Mouse (Mus musculus) right cerebral cortex, postnatal 36 days (tissue): ENCODE results near the gene Gsg1l.

Experiments used
- DNase-seq, 2 experiments: peaks; one replicate each; pipeline ENCODE4 v3.0.0; 2022; ENCODE audit warnings: low spot score in 2 of 2, mixed read lengths in 1 of 2

Gene Gsg1l

DNA sequence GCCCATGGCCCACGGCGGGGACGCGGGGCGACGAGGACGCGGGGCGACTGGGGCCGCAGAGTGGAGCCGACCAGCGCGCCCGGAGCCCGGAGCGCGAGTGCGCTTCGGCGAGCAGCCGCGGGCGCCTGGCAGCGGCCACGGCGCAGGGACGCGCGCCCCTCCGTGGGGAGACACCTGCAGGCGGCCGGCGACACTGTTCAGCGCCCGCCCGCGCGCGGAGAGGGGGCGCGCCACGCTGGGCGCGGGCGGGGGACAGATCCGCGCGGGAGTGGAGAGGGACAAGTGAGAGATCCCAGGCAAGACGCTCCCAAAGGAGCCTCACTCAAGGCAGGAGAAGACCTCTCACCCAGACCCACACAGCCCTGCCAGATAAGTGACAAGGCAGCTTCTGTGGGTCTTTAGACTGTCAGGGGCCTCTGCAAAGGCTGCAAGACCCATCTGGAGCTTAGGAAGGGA lies at the start of gene Gsg1l:
TSS of gene Gsg1l (minus strand) at position 126 of the 456 bp plus-strand sequence.
- peak in 1 of 2 experiments; percentile 24 for DNase-seq

DNA sequence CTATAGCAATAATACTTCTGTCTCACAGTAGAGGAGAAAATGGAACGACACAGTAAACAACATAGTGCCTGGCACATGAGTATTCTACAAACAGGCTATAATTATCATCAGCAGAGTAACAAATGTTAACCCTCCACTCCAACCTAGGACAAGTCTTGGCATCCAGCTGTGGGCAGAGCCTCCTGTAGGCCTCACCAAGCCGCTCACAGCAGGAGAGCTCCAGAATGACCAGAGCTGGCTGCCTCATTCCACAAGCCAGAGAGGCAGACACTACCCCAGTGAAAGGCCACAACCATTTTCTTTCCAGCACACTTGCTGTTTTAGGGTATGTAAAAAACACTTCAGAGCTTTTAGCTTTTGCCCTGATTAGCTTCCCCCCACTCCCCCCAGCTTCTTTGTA lies 45.5 kb upstream of the Gsg1l start:
- no peak for DNase-seq

DNA sequence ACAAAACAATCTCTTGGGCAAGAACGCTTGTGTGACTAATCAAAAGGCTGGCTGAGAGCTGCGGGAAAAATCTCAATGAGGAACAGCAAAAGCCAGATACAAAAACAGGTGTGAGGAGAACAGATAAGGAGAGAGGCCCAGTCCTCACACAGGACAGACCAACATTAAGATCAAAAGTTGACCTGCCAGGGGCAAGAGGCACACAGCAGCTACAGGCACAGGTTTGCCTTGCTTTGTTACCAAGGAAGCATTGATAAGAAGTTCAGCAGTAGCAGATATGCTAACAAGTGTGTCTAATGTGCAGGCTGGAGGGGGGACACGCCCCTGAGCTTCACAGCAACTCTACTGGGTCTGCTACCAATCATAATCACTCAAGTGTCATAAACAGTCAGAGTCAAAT lies 44.3 kb upstream of the Gsg1l start:
- DNase-seq, result no peak

DNA sequence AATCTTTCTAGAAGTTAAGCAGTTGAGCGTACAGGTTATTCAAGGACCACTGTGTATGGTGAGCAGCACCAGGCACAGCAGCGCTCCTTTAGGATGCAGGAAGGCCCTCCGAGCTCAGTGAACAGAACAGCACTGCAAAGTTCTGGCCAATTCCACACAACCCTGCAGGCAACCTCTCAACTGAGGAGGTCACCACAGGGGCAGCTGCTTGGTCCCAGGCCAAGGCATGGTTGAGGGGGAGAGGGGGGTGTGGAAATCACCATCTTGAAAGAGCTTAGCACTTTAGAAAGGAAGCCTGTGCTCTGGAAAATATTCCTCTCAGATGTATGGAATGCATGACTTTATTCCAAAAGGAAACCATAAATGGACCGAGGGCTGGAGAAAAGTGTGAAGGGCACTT lies 39.3 kb upstream of the Gsg1l start:
- DNase-seq, result no peak

DNA sequence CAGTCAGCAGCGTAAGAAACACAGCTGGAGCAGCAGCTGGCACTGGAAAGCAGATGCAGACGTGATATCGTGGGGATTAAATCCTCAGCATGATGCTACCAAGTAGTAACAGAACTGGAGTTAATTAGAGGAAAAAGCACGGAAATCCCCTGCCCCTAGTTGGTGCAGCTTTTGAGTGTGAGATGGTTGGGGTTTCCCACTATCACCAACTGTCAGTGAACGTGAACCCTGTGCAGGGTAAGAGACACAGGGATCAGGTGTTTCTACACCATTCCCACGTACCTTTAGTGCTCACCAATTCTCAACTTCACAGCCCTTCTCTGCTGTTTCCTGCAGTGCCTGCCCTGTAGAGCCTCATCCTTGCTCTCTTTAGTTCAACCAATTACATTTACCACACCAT lies 37.6 kb upstream of the Gsg1l start:
- DNase-seq, result no peak

DNA sequence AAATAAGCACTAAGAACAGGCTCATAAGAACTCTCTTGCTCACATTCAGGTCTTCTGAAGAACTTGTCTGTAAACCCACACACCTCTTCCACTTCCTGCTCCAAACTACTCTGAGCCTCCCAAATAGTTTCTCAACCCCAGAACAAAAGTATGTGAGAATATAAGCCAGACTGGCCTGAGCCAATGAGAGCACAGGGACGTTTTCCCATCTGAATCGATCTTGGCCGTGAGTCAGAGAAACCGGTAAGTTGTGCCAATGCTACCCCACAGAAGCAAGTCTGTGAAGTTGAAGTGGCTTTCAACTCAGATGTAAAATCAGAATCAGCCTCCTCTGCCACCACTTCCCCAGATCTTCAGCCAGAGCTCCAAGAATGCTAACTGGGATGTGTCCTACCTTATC lies 31.1 kb upstream of the Gsg1l start:
- no peak for DNase-seq

DNA sequence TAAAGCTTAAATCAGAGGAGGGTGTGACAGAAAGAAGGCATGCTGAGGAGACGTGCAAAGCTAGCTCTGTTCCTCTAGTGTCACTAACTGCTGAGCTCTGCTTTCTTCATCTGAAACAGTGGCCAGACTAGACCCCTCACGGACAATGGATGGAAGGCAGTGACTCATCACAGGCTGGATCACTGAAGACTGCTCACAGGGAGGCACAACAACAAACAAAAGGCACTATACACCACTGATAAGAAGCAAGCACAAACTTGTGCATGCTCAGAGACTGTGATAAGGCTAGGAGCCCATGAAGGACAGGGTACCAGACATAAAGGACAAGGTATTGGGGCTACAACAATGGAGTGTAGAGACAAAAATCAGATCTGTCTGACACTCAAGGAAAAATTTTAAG lies 29.0 kb upstream of the Gsg1l start:
- no peak for DNase-seq

DNA sequence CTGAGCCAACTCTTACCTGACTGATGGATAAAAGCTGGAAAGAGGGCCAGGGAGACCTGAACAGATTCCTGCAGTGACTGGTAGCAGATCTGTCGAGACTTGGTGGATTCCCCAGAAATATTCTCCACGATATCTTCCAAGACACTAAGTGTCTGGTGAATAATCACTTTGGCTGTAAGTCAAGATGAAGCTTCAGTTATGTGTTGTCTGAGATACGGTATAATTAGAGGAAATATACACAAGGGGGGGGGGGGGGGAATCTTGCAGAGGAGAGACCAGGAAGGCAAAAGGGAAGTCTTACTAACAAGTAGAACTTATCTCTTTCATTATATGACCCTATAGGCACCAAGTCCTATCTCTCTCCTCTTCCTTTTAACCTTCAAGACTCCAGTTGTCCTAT lies 27.7 kb upstream of the Gsg1l start:
- no peak for DNase-seq

DNA sequence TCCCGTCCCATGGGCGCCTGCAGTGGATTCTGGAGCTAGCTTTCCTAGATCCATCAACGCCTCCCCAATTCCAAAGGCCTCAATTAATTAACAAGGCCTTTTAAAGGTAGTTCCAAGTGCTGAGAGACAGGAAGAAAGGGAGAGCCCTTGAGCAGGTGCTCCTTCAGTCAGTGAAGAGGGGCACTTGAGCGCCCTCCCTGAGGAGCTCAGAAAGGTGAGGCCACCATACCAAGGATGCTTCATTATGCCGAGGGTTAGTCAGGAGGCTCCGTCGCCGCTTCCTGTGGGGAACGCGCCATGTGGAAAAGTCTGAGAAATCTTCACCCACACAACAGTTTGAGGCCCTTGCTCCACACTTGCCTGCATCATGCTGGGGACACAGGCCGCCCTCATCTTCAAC lies 18.2 kb upstream of the Gsg1l start:
- DNase-seq, result no peak

DNA sequence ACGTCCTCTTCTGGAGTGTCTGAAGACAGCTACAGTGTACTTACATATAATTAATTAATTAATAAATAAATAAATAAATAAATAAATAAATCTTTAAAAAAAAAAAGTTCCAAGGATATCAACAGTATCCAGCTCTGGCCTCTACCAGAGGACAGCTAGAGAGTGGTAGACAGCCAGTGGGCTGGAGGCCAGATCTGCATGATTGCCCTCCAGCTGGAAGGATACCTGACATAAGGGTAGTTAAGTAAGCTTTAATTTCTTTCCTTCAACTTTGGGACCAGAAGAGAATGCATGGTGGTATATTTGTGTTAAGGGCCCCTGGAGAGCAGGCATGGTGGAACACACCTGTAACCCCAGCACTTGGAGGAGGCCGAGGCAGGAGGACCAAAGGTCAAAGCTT lies 17.6 kb upstream of the Gsg1l start:
- DNase-seq, result no peak

DNA sequence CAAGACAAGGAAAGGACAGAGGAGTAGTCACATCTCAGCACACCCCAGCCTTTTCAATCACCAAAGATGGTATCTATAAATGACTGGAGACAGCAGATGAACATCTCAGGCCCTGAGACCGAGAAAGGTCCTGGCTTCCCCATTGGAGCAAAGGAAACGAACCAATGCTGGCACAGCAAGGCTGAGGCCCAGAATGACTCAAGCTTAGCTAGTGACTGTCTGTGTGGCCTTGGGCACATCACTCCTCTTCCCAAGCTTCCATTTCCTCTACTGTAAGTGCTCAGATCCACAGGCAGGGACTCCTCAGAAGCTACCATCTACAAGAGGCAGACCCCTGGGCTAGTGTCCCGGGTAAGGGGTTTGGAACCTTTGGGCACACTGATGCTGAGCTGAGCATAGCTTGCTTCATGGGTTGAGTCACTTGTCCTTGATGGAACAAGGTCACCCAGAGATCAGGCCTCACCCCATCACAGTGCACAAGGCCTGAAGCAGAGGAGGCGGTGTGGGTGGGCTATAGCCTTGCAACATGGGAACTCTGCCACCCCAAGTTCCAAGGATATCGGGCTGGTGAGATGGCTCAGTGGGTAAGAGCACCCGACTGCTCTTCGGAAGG lies 17.1 kb upstream of the Gsg1l start:
- DNase-seq, result no peak

DNA sequence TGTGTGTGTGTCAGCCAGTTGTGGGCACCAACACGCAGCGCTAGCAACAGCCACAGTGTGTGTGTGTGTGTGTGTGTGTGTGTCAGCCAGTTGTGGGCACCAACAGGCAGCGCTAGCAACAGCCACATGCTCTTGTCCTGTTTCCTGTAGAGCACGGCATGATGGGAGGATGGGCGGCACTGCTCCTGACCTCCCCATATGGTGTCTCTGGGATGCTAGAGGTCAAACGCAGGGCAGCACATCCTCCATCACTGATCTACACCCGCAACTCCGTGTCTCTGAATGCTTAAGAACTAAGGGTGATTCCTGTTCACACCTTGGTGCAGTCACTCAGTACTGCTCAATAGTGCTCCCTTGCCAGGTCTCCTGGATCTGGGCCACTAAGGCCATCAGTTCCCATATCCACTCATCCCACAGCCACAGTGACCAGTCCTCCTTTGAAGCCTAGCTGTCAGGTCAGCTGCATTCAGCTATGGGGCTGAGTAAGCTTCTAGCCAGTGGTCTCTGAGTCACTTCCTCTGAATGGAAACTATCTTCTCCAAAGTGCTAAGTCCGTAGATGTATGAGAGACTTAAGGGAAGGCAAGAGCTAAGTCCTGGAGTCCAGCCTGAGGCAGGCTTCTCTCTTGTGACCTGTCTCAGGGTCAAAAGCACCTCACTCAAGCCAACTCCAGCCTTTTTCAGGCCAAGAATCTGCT lies 15.2 kb upstream of the Gsg1l start:
- DNase-seq, result no peak

DNA sequence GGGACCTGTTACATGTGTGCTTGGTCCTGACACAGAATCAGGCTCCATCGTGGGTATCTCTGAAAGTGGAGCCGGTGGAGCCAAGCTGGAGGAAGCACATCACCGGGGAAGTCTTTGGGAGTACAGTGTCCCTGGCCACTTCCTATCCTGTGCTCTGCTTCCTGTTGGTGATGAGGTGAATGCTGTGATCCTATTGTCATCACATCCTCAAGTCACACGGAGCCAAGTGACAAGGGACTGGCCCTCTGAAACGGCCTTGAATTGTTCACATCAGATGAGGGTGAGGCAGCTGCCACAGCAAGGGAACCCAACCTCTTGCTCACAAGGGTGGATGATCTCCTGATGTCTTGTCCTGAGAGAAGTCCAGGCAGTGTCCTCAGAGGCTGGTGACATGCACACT lies 14.4 kb upstream of the Gsg1l start:
- no peak for DNase-seq

DNA sequence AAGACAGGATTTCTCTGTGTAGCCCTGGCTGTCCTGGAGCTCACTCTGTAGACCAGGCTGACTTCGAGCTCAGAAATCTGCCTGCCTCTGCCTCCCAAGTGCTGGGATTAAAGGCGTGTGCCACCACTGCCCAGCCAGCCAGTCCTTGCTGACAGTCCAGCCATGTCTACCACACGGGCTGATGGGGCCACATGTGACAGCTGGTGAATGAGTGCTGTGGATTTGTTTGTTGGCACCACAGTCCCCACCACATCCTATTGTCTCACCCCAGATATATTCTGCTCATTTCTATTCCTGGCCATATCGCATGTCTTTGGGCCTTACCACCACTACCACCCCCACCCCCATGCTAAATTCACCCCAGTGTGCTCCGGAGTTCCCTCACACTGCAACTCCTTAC lies 12.5 kb upstream of the Gsg1l start:
- no peak for DNase-seq

DNA sequence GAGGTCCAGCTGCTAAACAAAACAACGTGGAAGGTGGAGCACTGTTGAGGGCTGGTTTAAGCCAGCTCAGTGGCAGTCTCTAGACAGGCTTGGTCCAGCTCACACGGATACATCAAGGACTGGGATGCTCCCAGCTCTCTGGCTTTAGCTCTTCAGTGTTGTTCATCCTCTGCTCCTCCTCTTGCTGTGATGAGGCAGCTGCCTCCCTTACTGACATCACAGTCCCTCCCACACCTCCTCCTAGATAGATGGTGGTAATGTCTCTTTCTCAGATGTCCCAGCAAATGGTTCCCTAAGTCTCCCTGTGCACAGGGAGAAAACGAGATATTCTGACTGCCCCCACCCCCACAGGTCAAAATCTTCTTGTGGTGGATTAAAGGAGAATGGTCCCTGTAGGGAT lies 11.0 kb upstream of the Gsg1l start:
- DNase-seq, result no peak

DNA sequence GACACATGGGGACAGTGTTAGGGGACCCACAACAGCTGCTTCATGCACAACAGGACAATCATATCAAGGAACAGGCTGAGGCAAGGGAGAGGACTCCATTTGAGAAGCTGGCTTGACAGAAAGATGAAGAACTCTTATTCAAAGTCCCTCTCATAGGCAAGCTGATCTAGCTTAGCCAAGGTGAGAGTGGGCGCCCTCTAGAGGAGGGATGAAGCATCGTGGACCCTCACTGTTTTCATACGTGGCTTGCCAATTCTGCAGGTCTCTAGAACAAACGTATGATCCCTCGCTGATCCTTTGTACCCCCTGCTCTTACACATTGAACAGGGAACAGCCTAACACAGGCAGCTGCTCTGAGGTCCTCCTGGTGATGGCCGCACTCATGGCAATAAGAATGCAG lies 7.6 kb upstream of the Gsg1l start:
- DNase-seq, result no peak

DNA sequence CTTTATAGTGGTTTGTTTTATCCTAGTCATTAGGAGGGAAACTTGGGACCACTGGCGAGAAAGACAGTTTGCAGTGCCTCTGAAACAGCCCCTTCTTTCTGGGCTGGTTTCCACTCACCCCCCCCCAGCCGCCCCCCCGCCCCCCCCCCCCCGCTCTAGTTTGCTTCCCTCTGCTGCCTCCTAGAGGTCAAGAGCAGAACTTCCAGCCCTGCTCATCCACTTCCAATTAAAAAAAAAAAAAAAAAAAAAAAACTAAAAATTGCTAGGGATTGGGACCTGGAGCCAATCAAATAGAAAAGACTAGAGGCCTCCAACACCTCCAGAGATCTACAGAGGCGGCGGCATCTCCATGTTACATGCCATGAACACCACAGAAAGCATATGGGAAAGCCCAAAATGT lies 5.9 kb upstream of the Gsg1l start:
- no peak for DNase-seq

DNA sequence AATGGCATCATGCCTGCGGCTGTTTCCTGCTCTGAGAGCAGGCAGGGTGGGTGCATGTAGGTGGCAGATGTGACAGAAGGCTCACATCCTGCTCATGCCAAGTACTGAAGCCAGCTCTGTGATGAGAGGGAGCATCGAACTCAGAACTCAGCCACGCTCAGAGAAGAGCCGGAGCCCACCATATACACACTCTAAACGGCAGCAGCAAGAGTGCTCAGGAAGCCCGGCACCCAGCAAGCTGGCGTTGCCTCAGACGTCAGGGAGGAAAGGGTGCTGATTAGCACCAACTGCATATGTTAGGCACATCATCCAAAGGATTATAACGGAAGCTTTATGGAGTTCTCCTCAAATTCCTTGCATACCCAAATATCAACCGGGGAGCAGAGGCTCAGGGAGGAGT lies 5.4 kb upstream of the Gsg1l start:
- no peak for DNase-seq

DNA sequence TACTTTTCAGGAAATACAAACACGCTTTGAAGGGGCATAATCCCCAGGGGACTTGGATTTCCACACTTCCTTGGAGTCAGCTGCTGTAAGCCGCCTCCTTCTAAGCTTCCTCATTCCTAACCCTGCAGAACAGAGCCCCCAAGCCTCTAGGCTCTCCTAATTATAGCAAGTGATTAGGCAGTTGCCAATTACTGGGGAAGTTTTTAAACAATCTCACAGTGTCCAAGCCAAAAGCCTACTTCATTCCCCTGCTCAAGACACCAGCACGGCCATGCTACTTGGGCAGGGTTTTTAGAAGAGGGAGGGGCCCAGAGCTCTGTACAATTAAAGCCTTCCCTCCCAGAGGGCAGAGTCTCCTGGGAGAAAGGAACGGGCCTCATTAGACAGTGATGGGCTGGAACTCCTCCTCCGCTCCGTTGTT lies 4.1 kb upstream of the Gsg1l start:
- DNase-seq, result no peak

DNA sequence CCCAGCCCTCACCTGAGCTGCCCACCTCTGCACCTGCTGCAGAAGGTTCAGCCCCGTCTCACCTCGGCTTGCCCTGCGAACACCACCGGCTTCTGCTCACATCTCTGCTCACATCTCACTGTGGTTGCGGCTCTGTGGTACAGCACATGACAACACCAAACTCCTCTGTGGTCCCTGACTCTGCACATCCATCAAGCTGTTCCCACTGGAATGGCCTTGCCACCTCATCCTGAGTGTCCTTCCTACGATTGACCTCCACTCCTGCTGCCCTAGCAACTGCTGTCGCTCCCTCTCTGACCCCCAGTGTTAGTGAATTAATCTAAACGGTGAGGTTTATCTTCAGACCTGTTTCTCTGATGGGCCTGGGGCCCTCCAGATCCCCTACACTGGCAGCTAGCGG lies 2.9 kb upstream of the Gsg1l start:
- DNase-seq, result no peak

DNA sequence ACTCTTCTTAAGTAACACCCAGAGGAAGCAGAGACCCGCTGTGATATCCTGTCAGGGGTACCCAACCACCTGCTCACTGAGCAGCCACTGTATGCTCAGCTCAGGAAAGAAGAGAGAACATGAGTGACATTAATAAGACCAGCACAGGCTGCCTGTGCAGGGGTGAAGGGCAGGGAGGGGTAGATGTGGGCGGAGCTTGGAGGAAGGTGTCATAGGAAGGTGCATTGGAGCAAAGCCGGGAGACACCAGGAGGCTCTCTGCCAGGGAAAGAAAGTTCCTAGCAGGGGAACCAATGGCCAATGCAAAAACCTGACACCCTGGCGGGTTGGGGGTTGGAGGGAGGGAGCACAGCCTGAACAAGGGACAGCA lies 1.8 kb upstream of the Gsg1l start:
- no peak for DNase-seq

DNA sequence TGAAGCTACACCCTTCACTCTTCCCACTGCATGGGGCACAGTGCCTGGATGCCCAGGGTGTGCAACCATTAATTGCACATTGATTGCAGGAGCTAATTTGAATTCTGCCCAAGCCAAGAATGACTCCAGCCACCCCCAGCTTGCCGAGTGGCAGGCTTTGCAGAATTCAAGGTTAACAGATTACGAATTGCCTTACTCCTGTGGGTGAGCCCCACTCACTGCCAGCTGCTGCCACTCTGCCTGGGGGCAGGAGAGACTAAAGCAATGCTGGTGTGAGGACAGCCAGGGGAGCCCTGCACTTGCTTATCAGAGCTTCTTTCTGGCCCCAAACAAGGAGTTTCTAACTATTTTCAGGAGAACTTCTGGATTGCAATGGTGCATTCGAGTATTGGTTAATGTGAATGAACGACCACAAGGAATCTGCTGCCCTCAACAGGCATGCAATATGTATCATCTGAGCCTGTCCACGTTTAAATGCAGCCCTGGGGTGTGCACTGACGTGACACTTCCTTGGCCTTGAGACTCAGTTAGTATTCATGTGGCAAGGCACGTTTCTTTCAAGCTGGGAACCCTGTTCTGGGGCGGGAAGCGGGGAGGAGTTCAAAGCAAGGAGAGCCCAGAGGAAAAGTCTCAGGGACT lies 1.2 kb upstream of the Gsg1l start:
- no peak for DNase-seq

DNA sequence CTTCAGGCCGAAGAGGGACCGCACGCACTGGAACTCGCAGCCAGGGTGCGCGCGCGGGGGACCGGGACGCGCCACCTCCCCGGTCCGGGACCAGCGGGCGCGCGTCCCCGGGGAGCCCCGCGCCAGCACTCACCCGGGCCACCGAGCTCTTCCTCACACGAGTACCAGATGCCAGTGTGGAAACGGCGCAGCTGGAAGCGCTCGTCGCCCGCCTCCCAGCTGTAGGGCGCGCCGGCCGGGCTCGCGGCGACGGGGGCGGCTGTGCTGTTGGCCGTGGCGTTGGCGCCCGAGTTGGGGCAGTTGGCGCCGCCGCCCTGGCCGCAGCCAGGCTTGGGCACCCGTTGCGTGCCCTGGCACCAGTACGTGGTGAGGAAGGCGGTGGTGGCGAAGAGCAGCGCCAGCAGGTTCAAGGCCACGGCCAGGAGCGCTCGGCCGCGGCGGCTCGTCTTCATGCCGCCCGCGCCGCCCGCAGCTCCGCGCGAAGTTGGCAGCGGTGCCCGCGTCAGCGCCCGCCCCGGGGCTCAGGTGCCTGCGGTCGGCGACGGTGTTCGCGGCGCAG lies 405 bp downstream of the Gsg1l start:
- DNase-seq, result no peak
